Mouse (Mus musculus): ENCODE measurements at regions not wholly inside any gene's neighbourhood (a gene's known extent, or its start where the extent isn't known, plus 50 kb on each side); places are given as distances from the start of the nearest gene placed in this dataset.

DNA sequence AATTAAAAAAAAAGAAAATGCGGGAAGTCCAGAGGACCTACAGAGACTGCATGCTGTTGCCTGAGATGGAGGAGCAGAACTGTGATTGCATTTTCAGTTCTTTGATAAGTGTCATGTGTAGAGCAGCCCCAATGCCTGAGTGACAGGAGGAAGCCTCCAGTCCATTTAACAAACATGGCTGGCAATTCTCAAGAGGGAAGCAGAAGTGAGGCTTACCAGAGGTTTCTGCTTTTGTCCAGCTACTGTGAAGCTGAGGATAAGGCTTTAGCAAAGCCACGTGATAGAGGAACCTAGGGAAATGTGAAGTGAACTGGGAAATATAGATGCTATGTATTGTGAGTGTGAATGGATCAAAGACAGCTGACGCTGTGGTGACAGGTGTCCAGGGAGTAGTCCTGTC is 56.6 kb downstream of the Sucnr1 start:
- DNase-seq: no peak

DNA sequence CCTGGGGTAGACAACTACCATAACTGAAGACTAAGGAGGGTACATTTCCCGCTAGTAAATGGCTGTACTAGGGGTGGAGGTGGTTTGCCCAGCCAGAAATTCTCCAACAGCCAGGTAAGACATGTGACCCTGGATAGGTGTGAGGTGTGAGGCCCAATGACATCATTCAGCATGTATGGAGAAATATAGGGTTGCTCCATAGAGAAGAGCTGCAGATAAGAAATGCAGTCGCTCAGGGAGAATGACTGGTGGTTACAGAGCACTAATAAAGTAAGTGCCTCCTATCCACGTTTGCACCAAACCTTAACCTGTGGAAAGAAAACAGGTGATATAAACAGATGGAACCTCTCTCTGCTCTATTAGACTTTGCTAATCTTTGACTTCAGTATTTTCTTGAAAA is 78.2 kb downstream of the Sucnr1 start:
- DNase-seq: no peak

DNA sequence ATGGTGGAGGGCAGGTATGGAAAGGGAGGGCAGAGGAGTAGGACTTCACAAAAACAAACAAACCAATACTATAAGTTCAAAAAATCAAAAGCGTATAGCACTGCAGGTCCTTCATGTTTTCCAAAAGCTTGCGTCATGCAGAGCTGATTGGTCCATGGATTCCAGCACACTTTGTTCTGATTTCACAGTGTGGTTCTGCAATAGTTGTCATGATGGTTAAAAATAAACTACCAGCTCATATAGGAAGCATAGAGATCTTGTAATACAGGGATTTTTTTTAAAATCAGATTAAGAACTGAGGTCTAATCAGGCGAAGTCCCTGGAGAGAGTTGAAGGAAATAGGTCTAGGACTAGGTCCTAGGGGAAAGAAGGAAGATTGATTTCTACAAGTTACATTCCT is 86.0 kb downstream of the Sucnr1 start:
- no peak for DNase-seq

DNA sequence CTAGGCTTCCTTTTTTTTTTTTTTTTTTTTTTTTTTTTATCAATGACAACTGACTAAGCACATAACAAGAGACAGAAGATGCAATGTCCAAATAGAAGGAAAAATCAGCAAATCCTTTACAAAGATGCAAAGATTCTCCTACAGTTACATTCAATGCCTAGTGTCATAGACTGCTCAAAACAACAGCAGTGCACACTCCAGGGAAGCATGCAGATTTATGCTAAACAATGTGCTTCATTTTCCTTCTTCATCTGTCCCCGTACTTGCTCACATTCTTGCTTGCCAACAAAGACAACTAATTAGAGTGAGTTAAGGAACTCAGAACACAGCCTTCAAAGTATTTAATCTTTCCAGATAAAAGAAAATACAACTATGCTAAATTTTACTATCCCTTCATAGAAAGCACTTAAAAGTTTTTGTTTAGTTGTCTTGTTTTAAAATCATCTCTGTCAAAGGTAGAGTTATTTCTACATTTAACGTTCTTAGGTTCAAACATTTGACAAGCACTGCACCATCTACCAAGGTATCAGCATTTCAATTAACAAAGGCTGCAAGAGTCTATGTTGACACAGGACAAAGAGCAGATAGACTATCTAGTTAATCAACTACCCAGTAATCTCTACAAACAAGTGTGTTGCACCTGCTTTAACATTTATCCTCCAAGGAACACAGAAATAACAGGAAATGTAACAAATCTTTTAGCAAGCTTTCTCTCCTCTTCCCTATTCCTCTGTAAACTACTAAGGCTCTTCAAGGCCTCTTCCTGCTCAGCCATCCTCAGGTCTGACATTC is 86.7 kb downstream of the Sucnr1 start:
- DNase-seq: no peak

DNA sequence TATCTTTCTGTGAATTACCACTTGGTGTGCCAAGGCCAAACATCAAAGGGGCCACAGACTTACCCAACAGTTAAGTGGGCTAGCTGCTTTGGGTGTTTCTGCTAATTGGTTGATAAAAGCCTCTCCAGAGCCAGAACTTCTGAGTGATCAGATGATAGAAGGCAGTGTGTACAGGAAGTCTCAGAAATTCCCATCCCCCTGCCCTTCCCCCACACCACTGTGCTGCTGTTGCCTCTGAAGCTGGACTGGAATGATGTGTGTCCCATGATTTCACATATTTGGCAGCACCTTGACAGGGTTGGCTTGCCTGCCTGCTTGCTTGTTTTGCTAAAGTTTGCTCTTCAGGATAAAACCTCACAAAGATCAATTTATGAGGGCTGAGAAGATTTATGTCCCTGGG is 87.9 kb downstream of the Sucnr1 start:
- no peak for DNase-seq

DNA sequence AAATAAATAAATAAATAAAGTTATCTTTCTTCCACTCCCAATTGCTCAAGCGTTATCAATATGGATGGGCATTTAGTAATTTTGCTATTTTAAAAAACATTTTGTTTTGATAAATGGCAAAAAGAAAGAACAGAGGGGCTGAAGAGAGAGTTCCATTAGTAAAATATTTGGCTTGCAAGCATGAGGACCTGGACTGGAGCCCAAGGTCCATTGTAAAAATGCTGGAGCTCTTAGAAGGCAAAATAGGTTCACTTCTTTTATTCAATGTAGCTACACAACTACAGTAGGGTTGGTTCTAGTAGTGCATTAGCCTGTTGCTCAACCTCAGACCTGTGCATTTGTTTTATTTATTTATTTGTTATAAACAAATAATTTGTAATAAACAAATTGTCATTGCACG is 102.8 kb downstream of the Sucnr1 start:
- DNase-seq: no peak

DNA sequence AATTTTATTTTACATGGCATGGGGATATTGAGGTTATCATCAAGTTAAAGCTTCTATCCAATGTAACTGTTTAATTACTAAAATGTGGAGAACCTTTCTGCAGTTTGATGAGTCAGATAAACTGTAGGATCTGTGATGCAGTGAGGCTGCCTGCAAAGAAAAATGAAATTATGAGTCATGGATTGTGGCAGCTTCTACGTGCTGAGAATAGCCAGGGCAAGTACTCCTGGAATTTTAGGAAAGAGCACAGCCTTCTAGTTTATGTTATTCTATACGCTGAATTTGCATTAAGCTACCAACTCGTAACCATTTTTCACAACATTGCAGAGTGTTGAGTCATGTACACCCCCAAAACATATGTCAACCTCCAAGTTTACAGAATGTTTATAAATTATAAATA is 114.4 kb downstream of the Sucnr1 start:
- DNase-seq: no peak

DNA sequence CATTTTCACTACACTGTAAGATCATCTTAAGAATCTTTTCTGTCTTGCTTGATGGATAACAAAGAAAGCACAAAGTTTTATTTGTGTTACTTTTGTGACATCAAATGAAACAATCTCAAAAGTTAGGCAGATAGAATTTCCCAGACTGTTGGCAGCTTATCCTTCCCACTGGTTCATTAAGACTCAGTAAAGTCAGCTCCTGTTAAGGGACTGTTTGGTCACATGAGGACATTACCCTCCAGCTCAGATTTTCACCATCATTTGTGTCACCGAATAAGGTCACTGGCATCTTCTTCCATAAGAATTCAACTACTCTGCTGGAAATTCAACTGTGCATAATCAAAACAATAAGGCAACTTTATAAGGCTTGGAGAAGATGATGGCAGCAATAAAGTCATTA is 126.3 kb downstream of the Sucnr1 start:
- DNase-seq: no peak

DNA sequence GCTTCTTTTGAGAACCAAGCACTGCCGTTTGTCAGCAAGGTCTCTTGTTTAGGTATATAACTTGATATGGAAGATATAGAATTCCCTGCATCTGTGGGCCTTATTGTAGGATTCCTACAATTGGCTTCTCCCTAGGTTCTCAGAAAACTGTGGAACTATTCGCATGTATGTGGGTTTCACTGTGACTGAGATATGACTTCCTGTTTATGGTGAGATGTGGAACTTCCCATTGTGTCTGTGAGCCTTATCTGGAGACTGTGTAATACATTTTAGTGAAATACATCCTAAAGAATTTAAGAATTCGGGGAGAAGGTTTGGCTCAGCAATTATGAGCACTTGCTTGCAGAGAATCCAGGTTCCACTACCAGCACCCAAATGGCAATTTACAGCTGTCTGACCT is 137.3 kb downstream of the Sucnr1 start:
- DNase-seq: no peak

DNA sequence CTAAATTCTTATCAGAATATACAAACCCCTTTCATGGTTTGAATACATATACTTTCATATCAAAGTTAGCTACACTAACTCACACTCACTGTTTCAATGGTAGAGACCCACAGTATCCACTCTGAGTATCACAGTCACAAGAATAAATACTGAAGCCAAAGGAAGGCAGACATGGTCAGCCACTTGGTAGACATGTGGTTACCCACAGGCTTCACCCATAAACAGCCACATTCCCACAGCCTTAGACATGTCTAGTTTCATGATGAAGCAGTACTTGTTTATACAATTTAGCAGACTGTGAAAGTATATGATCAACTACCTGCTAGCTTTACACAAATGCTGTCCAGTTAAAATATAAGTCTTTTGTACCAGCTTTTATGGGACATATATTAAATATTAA is 159.0 kb downstream of the Sucnr1 start:
- DNase-seq: no peak

DNA sequence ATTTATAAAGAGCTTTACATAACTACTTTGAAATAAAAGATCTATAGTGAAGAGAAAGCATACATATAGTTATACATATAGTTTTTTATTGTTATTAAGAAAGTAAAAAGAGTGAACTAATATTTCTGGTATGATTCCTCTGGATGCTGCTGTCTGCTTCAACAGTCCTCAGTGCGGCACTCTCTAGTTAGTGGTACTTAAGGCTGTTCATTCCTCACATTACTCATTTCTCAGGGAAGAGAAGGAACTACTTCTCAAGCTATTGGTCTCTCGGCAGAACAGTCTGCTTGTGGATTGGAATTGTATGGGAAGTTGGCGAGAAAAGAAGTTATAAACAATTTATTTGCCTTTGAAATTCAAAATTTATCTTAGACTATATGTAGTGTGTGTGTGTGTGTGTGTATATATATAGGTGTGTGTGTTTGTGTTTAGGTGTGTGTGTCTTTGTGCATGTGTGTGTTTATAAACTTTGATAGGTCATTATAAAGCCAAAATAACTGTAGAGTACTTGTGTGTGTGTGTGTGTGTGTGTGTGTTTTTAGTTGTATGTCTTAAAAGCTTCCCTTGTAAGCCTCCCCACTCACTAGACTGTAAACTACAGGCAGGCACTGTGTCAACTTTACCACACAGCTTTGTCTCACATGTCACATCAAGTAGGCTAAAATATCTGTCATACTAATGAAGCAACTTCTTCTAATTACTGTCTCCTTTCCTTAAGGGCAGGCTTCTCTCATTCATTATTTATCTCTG is 185.2 kb downstream of the Sucnr1 start:
- DNase-seq: no peak

DNA sequence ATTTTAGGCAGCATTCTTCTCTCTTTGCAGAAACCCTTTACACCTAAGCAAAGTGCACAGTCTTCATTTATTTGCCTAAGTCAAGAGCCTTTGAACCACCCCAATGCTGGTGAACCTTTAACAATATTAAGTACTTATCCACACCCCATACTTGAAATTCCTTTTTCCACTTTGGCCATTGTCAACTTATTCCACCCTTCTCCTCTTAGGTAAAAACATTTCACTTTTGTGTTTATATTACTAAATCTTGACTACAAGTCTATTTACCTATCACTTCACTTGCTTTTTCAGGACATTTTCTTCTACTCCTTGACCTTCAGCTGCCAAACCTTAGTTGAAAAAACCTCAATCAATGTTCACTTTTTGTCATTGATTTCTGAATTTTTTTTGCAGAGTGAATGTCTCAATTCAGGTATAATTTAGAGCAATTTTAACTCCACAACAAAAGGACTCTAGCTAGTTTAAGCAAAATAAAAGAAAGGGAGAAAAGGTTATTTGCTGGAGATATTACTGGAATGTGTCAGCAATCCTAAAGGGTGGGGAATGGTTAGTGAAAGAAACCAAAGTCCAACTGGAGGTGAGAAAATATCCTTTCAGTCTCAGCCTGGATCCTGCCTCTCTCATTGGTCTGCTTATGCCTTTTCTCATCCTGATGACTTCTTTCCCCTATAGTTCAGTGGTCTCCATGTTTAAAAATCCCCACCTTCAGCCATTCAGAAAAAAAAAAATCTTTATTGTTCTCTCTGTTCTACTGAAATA is 185.9 kb downstream of the Sucnr1 start:
- DNase-seq: no peak

DNA sequence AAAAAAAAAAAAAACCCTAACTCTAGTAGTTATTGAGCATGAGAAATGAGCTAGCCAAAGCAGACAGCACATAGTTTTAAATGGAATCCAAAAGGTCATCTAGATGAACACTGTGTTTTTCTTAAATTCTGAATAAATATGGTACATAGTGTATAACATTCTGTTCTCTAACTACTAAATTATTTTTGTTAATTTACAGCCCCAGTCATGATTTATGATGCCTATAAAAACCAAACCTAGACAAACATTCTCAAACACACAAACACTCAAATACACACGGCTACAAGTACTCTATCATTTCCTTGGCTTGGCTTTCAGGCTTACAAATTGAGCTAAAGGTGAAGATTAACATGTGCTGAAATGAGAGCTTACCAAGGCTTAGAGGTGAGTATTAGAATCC is 188.8 kb downstream of the Sucnr1 start:
- no peak for DNase-seq

DNA sequence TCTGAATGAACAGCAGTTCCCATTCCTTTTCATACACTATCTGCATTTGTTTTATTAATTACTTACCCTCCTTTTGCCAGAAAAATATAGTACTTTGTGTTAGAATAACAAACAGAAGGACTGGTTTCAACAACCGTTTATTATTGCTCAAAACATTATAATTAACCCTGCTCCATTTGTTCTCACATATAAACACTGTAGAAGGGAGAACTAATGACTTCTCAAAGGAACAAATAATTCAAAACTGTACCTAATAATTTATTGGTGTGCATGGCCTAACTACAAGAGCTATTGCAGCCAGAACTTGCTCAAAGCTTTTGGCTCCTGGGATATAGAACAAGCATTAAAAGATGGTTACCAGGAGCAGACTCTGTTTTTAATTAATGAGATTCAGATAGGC is 192.1 kb downstream of the Sucnr1 start:
- DNase-seq: no peak

DNA sequence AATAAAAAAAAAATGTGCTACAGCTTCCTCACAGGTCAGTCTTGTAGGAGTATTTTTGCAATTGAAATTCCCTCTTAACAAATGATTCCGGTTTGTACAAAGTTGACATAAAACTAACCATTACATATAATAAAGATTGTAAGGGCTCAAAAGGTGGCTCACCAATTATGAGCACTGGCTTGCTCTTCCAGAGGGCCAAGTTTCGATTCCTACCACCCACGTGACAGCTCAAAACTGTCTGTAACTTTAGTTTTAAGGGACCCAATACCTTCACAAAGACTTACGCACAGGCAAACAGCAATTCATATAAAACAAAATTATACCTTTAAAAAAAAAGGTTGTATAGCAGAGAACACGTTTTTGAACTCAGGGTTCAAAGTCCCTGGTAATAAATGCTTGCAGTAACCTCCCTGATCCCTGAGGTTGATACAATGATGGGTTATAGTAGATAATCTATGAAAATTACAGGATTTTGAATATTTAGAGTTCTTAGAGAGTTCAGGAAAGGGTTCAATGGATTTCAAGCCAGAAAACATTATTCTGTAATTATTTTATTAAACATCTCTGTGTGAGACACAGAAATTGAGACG is 193.7 kb downstream of the Sucnr1 start:
- DNase-seq: no peak

DNA sequence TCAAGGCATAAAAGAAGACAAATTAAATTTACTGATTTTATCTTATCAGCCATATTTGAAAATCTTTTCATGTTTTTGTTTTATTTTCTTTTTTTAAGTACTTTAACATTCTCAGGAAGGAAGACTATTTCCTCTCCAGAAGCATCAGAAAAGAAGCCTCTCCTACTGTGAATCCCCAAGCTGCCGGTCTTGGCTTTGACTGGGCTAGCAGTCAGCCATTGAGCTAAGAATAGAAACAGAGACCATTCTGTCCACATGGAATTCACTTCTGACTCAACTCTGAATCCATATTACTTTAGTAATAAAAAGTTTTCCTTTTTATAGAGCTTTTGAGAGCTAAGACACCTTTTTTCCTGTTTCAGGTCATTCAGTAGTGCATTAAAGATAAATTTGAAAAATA is 194.8 kb upstream of the Mbnl1 start:
- no peak for DNase-seq

DNA sequence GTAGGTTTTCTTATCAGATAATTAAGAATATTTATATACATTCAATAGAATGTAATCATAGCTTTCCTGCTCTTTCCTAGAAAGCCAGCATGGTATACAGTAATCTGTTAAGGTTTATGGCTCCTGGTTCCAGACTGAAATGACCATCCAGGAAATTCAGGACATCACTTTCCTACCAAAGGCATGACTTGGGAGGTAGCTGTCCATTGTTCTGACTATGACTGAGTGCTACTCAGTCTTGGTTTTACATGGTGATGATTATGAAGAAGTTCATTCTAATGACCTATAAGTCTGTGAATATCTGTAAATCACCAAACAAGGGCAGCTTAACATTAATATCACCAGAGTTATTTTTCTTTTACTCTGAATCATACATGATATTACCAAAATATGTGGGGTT is 191.4 kb upstream of the Mbnl1 start:
- no peak for DNase-seq

DNA sequence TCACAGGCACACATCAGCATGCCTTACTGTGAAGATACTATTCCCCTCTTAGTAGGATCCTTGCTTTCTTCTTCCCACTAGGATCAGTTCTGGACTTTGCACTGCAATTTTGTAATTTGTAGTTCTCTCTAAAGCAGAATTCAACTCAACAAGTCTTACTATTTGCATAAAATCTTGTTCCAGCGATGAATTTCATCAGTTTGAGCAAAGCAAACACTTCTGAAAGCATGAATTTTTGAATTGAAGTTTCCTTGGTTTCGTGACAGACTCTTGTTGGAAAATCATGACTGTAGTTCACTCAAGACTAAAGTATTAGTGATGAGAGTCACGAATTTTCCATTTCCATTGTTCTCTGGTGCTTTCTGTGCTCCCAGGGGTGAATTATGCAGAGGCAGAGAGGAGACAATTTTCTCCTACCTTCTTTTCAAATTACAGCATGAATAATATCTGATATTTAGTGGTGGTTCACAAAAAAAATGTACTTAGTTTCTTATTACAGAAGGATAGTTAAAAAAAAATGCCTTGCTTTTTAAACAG is 190.6 kb upstream of the Mbnl1 start:
- no peak for DNase-seq

DNA sequence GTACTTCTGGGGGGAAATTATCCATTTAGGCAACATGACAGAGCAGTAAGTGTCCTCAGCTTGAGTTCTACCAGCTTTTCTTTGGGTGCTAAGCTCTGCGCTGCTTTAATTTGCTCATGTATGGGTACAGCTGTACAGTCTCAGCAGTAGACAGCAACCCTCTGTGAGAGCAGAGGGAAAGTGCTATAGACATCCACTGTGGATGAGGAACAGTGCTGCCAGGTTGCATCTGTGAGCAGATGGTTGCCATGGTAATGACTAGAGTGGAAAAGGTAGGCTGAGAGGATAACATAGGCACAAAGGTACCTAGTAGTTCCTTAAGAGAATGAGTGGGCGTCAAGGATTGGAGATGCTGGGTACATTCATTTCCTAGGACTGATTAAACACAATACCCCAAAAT is 180.5 kb upstream of the Mbnl1 start:
- DNase-seq: no peak

DNA sequence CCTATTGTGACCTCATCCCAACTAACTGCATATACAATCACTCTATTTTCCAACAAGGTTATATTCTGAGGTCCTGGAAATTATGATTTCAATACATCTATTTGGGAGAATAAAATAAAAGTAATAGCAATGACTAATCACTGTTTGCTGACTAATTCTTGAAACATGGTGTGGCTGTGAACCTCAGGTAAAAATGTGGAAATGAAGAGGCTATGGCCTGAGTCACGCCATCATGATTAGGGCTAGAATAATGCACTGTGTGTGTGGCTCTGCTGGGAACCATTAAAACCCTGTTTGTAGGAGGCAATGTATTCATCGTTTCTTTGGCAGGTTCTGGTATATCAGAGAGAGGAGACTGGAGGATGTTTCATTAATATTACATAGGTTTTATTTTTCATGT is 179.7 kb upstream of the Mbnl1 start:
- DNase-seq: no peak

DNA sequence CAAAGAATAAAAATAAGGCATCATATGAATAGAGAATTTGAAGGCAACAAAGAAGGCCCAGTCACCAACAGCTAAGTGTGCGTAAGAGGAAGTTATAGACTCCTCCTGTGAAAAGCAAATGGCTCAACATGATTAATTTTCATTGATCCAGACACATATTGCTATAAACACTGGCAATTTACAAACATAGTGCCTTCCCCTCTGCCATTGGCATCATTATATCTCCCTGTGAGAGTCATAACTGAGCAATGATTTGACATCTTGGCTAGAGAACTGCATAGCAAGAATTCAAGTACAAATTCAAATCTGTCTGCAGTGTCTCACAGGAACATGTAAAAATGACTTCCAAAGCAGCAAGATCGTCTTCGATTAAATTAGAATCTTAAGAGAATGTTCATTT is 167.2 kb upstream of the Mbnl1 start:
- DNase-seq: no peak

DNA sequence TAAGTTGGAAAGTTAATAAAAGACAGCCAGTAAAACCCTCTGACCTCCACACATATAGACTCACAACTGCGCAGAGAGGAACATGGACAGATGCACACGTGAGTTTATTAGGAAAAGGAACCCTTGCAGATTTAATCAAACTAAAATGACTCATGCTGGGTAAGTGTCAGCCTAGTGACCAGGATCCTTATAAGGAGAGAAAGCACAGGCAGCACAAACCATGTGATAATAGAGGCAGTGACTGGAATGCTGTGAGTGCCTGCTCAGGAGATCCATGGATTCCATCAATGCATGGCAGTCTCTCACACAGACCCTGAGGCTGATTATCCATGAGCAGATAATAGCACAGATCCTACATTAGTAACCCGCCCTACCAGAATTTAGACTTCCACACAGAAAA is 162.2 kb upstream of the Mbnl1 start:
- DNase-seq: no peak

DNA sequence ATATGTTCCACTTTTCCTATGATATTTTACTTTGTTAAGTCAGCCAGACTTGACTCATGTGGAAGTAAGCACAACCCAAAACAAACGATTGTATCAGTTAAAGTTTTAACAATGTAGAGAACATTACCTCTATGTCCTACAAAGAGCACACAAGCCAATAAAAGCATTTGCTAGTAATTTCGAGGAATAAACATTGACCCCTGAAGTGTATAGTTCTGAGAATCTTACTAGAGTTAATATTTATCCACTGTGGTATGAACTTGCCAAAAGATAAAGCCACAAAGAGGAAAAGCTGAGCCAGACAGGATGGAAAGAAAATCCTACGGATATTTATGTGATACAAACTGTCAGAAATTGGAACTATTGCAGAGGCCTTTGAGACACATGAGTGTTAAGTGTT is 161.5 kb upstream of the Mbnl1 start:
- no peak for DNase-seq

Data from cerebellum, adult 11 months (tissue).